Mouse (Mus musculus): Measurements from ENCODE around the gene Phyhd1. TPM values are rescaled to one million over a fixed set of nuclear protein-coding genes. Genes with fewer than 3 reads are reported as not detected.

Gene Phyhd1
- polyA plus RNA-seq, 1 experiment from 2014 or later = 7.3 TPM

DNA sequence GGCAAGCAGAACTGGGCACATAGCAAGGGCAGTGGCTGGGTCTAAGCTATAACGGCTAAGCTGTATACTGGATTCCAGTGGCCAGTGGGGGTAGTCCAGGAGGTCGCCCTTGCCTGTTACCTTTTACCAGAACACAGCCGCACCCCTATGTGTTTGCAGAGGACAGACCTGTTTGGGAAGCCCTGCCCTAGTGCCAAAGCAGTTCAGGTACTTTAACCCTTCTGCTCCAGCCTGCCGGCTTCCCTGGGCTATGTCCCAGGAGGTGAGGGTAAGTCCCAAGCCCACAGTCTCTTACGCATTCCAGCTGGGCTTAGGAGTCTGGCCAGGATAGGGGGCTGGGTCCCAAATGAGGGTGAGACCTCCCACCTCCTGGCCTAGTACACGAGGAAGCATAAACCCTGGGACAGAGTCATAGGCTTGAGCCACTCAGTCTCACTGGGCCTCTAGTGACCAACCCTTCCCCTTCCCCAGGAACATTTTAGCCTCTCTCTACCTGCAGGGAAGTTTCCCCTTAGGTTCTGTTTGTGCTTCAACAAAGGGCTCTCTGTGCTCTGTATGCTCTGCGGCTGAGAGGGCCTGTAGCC lies 21.3 kb upstream of the Phyhd1 start:
- H3K4me3 ChIP-seq = no peak overlapping the region
- WGBS = 77% methylated on average over 7 of the region's 7 CpGs
- no peak overlapping the region for H3K4me2 ChIP-seq
- no peaks in the 10 kb centered on the region for H3K9me3 ChIP-seq
- H3K27ac ChIP-seq = no peak overlapping the region
- peaks cover 28% of the 10 kb centered on the region for H3K36me3 ChIP-seq (replicated peaks)
- no peak for ATAC-seq (replicated peaks)
- peaks cover 7% of the 10 kb centered on the region for H3K4me1 ChIP-seq
- H3K9ac ChIP-seq = no peak overlapping the region
- no peaks in the 10 kb centered on the region for H3K27me3 ChIP-seq (replicated peaks)

- no peak for ATAC-seq (replicated peaks)
- 96% methylated on average over 5 of the region's 5 CpGs for WGBS
- peaks cover 23% of the 10 kb centered on the region for H3K36me3 ChIP-seq (replicated peaks)
Measured at GRCm38 (mm10) chr2:30247036-30247435, 19.0 kb upstream of the Phyhd1 start.

DNA sequence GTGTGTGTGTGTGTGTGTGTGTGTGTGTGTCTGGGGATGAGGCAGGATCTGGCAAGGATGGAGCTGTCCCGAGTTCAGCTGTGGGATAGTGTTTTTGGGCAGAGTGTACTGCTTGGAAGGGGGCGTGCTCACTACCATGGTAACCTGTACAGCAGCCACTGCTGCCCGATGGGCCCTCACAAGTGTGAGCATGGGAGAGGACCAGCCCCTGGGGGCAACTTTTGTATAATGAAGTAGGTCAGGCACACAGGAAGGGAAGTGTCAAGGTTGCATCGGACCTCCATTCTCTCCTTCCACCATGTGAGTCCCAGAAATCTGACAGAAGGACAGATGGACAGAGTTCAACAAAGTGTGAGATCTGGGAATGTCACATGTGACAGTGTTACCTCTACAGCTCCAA lies 18.3 kb upstream of the Phyhd1 start:
- no peak for ATAC-seq (replicated peaks)
- no peak overlapping the region for H3K4me2 ChIP-seq
- H3K27ac ChIP-seq = no peak overlapping the region
- H3K36me3 ChIP-seq (replicated peaks) = peaks cover 23% of the 10 kb centered on the region
- H3K4me1 ChIP-seq = no peaks in the 10 kb centered on the region
- H3K9me3 ChIP-seq = no peaks in the 10 kb centered on the region
- H3K4me3 ChIP-seq = no peak overlapping the region
- 75% methylated on average over 4 of the region's 4 CpGs for WGBS
- H3K9ac ChIP-seq = no peak overlapping the region
- H3K27me3 ChIP-seq (replicated peaks) = no peaks in the 10 kb centered on the region

More at GRCm38 (mm10) chr2:30247036-30247435, 19.0 kb upstream of the Phyhd1 start:
- H3K27me3 ChIP-seq (replicated peaks) = no peaks in the 10 kb centered on the region
- no peaks in the 10 kb centered on the region for H3K9me3 ChIP-seq
- no peak overlapping the region for H3K4me3 ChIP-seq
- H3K4me2 ChIP-seq = no peak overlapping the region
- no peak overlapping the region for H3K27ac ChIP-seq
- 0 out of 2 replicates have a peak, but pooled peaks cover 1% of the 10 kb centered on the region for H3K4me1 ChIP-seq
- no peak overlapping the region for H3K9ac ChIP-seq

DNA sequence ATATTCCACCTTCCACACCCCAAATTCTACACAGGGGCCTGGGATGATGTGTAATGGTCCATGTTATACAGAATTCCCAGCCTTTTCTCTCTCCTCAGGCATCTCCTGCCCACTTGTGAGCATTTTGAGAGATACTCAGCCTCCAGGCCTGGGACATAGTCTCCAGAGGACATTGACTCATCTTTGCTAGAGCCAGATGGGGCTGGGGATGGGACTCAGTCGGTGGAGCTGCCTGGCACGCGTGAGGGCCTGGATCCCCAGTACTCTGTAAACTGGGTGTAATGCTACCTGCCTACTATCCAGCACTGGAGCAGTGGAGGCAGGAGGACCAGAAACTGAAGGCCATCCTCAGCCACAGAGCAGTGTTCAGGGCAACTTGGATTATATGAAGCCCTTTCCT lies 16.8 kb upstream of the Phyhd1 start:
- Histone ChIP-seq H3K4me1 (no peaks in the 10 kb centered on the region), H3K4me3 (no peak overlapping the region), H3K27ac (no peak overlapping the region), H3K9ac (no peak overlapping the region), H3K27me3 (replicated peaks) (no peaks in the 10 kb centered on the region), H3K4me2 (no peak overlapping the region), H3K9me3 (no peaks in the 10 kb centered on the region), H3K36me3 (replicated peaks) (peaks cover 16% of the 10 kb centered on the region)
- WGBS = 98% methylated on average over 3 of the region's 3 CpGs
- no peak for ATAC-seq (replicated peaks)

GRCm38 (mm10) chr2:30250166-30251128 lies 15.6 kb upstream of the Phyhd1 start:
- H3K36me3 ChIP-seq (replicated peaks) = peaks cover 13% of the 10 kb centered on the region
- ATAC-seq (replicated peaks) = no peak
- no peak overlapping the region for H3K4me2 ChIP-seq
- H3K4me1 ChIP-seq = no peaks in the 10 kb centered on the region
- no peaks in the 10 kb centered on the region for H3K27me3 ChIP-seq (replicated peaks)
- H3K9ac ChIP-seq = no peak overlapping the region
- no peaks in the 10 kb centered on the region for H3K9me3 ChIP-seq
- no peak overlapping the region for H3K4me3 ChIP-seq
- no peak overlapping the region for H3K27ac ChIP-seq
- 87% methylated on average over 10 of the region's 10 CpGs for WGBS

DNA sequence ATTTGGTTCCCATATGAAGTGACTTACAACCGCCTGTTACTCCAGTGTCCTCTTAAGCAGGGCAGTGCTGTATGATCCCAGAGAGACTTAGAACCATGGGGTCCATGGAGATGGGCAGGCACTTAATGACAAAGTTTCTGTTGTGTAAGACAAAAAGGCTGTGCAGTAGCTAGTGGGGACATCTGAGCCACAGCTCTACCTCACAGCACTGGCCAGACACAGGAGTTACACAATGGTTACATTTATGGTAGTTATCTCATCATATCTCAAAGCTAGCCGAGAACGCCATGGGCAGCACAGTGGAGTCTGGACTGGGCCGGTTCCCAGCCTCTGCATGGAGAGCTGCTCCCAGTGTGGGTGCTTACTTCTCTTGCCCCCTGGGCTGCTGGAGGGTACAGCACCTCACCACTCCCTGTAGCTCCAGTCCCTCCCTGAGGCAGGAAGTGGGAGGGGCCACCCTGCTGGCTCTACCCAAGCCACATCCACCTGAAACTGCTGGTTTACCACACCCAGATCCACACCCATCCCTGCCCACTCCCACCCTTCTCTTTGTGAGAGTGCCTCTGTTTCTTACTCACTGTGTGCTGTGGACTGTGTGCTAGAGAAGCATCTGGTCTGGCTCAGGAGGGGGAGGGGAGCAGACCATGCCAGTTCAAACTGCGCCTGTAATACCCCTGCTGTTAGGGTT lies 14.4 kb upstream of the Phyhd1 start:
- no peak overlapping the region for H3K4me2 ChIP-seq
- peaks cover 25% of the 10 kb centered on the region for H3K36me3 ChIP-seq (replicated peaks)
- H3K4me3 ChIP-seq = no peak overlapping the region
- H3K27ac ChIP-seq = no peak overlapping the region
- H3K9me3 ChIP-seq = no peaks in the 10 kb centered on the region
- WGBS = 91% methylated on average over 5 of the region's 5 CpGs
- no peak for ATAC-seq (replicated peaks)
- no peaks in the 10 kb centered on the region for H3K27me3 ChIP-seq (replicated peaks)
- no peaks in the 10 kb centered on the region for H3K4me1 ChIP-seq
- no peak overlapping the region for H3K9ac ChIP-seq

DNA sequence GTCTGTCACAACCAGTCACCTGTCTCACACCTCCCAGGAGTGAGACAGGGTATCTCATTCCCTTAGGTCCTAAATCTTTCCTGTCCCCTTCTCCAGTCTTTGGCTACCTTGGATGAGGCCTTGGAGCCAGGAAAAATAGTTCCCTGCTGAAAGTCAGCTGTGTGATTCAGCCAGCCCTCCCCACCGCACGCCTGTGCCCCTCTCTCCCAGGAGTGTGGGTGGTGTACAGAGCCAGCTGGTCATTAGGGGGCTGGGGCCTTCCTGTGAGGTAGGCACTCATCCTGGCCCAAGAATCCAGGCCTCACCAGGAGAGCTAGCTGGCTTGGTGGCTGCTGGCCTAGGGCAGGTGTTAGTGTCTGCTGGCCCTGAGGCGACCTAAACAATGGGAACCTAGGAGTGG lies 13.5 kb upstream of the Phyhd1 start:
- ATAC-seq (replicated peaks) = no peak
- 74% methylated on average over 3 of the region's 3 CpGs for WGBS
- peaks cover 34% of the 10 kb centered on the region for H3K36me3 ChIP-seq (replicated peaks)
- no peaks in the 10 kb centered on the region for H3K4me1 ChIP-seq
- no peak overlapping the region for H3K4me2 ChIP-seq
- no peak overlapping the region for H3K9ac ChIP-seq
- no peak overlapping the region for H3K4me3 ChIP-seq
- no peak overlapping the region for H3K27ac ChIP-seq
- no peaks in the 10 kb centered on the region for H3K9me3 ChIP-seq
- H3K27me3 ChIP-seq (replicated peaks) = no peaks in the 10 kb centered on the region

DNA sequence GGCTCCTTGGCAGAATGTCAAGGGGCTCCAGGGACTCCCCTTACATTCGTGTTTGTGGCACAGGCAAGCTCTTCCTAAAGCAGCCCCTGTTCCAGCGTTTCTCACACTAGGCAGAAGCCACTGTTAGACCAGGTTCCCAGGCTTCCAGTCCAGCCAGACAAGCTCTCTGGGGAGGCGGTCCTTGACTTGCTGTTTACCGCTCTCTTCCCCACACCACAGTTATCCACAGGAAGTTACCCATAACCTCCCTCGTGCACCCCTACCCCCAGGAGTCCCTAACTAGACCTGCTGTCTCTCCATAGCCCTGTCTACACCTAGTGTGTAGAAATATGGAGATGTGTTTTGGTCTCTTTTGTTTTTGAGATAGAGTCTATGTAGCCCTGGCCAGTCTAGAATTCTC lies 12.2 kb upstream of the Phyhd1 start:
- Histone ChIP-seq H3K4me2 (no peak overlapping the region), H3K9me3 (no peaks in the 10 kb centered on the region), H3K4me3 (no peak overlapping the region), H3K27ac (no peak overlapping the region), H3K36me3 (replicated peaks) (peaks cover 35% of the 10 kb centered on the region), H3K9ac (no peak overlapping the region), H3K4me1 (no peaks in the 10 kb centered on the region), H3K27me3 (replicated peaks) (no peaks in the 10 kb centered on the region)
- WGBS = 88% methylated on average over 5 of the region's 5 CpGs
- no peak for ATAC-seq (replicated peaks)

GRCm38 (mm10) chr2:30255631-30256395 lies 10.2 kb upstream of the Phyhd1 start:
- ATAC-seq (replicated peaks) = no peak
- Histone ChIP-seq H3K9ac (no peak overlapping the region), H3K4me1 (no peaks in the 10 kb centered on the region; the same call in 1 of the 2 replicates), H3K4me2 (no peak overlapping the region), H3K9me3 (no peaks in the 10 kb centered on the region), H3K4me3 (no peak overlapping the region), H3K27ac (no peak overlapping the region), H3K36me3 (replicated peaks) (peaks cover 36% of the 10 kb centered on the region), H3K27me3 (replicated peaks) (no peaks in the 10 kb centered on the region)
- WGBS = 97% methylated on average over 42 of the region's 42 CpGs

DNA sequence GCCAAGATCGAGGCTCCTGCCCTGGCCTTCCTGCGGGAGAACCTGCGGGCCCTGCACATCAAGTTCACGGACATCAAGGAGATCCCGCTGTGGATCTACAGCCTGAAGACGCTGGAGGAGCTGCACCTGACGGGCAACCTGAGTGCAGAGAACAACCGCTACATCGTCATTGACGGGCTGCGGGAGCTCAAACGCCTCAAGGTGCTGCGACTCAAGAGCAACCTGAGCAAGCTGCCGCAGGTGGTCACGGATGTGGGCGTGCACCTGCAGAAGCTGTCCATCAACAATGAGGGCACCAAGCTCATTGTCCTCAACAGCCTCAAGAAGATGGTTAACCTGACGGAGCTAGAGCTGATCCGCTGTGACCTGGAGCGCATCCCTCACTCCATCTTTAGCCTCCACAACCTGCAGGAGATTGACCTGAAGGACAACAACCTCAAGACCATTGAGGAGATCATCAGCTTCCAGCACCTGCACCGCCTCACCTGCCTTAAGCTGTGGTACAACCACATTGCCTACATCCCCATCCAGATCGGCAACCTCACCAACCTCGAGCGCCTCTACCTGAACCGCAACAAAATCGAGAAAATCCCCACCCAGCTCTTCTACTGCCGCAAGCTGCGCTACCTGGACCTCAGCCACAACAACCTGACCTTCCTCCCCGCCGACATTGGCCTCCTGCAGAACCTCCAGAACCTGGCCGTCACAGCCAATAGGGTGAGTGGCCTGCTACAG lies 9.2 kb upstream of the Phyhd1 start:
- Histone ChIP-seq H3K4me2 (no peak overlapping the region), H3K4me1 (no peaks in the 10 kb centered on the region; the same call in 1 of the 2 replicates), H3K4me3 (no peak overlapping the region), H3K9ac (no peak overlapping the region), H3K27ac (no peak overlapping the region), H3K9me3 (no peaks in the 10 kb centered on the region), H3K27me3 (replicated peaks) (no peaks in the 10 kb centered on the region), H3K36me3 (replicated peaks) (peaks cover 41% of the 10 kb centered on the region)
- WGBS = 97% methylated on average over 30 of the region's 30 CpGs
- no peak for ATAC-seq (replicated peaks)

DNA sequence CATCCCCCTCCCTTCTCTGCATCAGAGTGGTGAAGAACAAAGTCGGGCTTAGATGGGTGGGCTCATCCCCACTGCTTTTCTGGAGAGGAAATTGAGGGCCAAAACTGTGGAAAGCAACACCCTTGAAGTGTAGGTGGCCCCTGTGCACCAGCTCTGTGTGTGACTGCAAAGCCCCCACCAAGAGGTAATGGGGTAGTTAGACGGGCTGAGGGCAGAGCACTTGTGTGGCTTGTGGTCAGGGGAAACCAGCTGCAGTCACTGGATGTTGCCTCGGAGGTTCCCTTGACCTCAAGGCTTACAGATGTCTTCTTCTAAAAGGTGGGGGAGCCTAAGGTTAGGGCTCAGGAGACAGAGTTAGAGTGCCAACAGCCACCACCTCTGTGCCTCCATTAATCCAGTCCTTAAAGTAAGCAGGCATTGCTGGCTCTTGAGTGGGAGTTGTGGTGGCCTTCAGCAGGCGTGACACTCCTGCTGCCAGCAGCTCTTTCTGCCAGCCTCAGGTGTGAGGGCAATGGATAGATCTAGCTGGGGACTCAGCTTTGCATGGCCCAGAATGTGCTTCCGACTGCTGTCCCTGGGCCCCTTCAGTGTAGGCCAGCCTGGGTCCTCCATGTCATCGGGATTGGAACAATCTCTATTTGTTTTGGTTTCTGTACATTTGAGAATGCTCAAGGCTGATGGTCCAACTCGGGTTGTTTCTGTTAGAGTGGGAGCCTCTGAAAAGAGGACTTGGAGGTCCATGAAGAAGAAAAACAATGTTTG lies 8.1 kb upstream of the Phyhd1 start:
- no peak overlapping the region for H3K4me3 ChIP-seq
- no peak overlapping the region for H3K4me2 ChIP-seq
- H3K9me3 ChIP-seq = no peaks in the 10 kb centered on the region
- 88% methylated on average over 7 of the region's 7 CpGs for WGBS
- no peak for ATAC-seq (replicated peaks)
- no peaks in the 10 kb centered on the region; the same call in none of the 2 replicates for H3K4me1 ChIP-seq
- peaks cover 48% of the 10 kb centered on the region for H3K36me3 ChIP-seq (replicated peaks)
- H3K27me3 ChIP-seq (replicated peaks) = no peaks in the 10 kb centered on the region
- no peak overlapping the region for H3K27ac ChIP-seq
- H3K9ac ChIP-seq = no peak overlapping the region

All from midbrain, embryonic 15.5 days (tissue).